Mouse (Mus musculus): ENCODE results near the gene Nr3c2.

- TF ChIP-seq CTCF (IDR thresholded peaks at IDR 0.05; ENCODE audit: extremely low read depth, insufficient read depth, low read length) (no peak), POLR2A (IDR thresholded peaks at IDR 0.05; ENCODE audit: extremely low read depth, insufficient read depth, low read length) (no peak)
Measured at GRCm38 (mm10) chr8:77262216-77263009, 363.2 kb downstream of the Nr3c2 start.
